Mouse (Mus musculus) urinary bladder, postnatal 14 days (tissue): ENCODE data around the gene Zfpm1.

ENCODE experiments used
- DNase-seq: peaks from one replicate; pipeline ENCODE4 v3.0.0; 2021; ENCODE audit warnings: low spot score

The Zfpm1 gene

GRCm38 (mm10) chr8:122326114-122326542 is 44.2 kb downstream of the Zfpm1 start:
- DNase-seq, result no peak

GRCm38 (mm10) chr8:122329072-122329471 is 47.1 kb downstream of the Zfpm1 start:
- no peak for DNase-seq

DNA sequence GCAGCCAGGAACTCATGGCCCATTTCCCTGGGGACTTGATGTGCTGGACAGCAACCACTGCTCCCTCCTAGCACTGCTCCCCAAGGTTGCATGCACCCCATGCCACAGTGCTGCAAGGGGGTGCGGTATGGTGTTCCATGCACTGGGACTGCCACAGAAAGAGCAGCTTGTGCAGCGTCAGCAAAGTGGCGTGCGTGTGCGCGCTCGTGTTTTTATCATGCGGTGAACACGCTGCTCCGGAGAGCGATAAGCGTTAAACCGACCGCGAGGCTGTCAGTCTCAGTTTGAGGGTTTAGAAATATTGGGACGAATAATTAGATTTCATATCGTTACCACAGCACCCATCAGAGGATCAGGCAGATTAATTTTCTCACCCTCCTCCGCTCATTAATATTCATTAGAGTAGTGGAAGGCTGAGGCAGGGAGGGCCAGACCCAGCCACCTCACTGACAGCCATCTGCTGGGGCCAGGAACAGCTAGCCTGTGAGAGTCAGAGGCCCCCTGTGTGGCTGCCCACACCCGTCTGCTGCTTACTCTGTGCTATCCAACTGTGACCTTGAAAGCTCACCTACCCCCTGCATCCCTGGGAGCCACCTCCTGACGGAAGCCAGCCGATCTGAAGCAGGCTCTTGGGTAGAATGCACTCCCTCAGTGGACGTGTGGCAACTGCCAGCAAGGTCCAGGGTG is 47.8 kb downstream of the Zfpm1 start:
- no peak for DNase-seq

DNA sequence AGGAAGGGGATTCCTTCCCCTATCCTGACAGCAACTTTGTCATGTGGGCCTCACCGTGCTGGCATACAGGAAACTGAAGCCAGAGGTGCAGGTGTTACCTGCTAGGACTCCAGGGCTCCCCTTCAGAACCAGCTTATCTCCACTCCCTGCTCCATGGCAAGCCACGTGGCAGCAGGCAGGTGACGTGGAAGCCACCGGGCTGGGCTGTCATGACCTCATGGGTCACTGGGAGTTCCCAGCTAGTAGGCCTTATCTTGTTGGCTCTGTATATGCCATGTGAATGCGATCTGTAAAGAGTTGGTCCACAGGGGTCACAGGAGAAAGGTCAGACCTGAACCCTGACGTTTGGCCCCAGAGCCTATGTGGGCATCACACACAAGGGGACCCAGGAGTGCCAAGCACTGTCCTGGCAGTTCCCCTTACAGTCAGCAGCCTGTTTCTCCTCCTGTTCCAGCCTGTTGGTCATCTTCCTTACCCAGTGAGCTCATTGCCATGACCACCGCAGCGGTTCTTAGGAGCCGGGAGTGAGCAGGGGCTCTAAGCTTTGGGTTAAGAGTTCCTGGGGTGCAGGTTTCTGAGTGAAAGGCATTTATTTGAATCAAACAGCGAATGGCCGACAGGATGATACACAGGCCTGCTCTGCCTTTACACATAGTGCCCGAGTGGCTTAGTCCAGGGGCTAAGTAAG is 48.6 kb downstream of the Zfpm1 start:
- no peak for DNase-seq

- DNase-seq, result peak; percentile 38
These were observed 49.2 kb downstream of the Zfpm1 start for GRCm38 (mm10) chr8:122331134-122331523.

- peak; percentile 81 for DNase-seq
These were observed 51.0 kb downstream of the Zfpm1 start for GRCm38 (mm10) chr8:122332753-122333506.

- no peak for DNase-seq
These were observed 51.6 kb downstream of the Zfpm1 start for GRCm38 (mm10) chr8:122333531-122333930.

GRCm38 (mm10) chr8:122334791-122335490 is 53.0 kb downstream of the Zfpm1 start:
- DNase-seq, result no peak

DNA sequence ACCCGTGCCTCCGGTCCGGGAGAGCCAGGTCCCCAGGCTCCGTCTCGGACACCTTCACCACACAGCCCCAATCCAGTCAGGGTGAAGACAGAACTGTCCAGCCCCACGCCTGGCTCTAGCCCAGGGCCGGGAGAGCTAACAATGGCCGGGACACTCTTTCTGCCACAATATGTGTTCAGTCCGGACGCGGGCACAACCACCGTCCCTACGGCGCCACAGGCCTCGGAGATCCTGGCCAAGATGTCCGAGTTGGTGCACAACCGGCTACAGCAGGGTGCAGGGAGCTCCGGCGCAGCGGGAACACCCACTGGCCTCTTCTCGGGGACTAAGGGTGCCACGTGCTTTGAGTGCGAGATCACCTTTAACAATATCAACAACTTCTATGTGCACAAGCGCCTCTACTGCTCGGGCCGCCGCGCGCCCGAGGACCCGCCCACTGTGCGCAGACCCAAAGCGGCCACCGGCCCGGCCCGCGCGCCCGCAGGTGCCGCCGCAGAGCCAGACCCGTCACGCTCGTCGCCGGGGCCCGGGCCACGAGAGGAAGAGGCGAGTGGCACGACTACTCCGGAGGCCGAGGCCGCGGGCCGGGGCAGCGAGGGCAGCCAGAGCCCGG is 53.8 kb downstream of the Zfpm1 start:
- DNase-seq, result no peak

DNA sequence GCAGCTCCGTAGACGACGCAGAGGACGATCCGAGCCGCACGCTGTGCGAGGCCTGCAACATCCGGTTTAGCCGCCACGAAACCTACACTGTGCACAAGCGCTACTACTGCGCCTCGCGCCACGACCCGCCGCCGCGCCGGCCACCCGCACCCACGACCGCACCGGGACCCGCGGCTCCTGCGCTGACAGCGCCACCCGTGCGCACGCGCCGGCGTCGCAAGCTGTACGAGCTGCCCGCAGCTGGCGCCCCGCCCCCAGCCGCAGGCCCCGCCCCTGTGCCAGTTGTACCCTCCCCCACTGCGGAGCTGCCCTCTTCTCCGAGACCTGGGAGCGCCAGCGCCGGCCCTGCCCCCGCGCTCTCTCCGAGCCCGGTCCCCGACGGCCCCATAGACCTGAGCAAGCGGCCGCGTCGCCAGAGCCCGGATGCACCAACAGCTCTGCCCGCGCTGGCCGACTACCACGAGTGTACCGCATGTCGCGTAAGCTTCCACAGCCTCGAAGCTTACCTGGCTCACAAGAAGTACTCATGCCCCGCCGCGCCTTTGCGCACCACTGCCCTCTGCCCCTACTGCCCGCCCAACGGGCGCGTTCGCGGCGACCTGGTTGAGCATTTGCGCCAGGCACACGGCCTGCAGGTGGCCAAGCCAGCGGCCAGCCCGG is 54.4 kb downstream of the Zfpm1 start:
- DNase-seq, result peak; percentile 39

DNA sequence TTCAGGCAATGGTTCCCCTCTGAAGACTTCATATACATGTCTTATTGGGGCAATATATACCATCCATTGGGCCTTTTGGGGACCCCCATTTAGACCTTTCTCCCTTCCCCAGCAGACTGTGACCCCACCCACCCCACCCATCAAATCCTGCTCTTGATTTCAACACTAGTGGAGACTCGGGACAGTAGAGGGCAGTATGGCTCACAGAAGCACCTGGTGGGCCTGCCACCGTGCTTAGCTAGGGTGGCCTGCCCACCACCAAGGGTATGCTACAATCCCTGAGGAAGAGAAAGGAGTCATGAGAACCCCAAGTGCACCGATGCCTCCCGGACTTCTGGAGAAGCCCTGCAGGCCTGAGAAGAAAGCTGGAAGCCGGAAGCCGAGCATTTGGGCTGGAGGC is 56.9 kb downstream of the Zfpm1 start:
- DNase-seq, result no peak

- DNase-seq, result no peak
These were observed 58.8 kb downstream of the Zfpm1 start for GRCm38 (mm10) chr8:122340761-122341160.

GRCm38 (mm10) chr8:122341790-122342189 is 59.8 kb downstream of the Zfpm1 start:
- no peak for DNase-seq

DNA sequence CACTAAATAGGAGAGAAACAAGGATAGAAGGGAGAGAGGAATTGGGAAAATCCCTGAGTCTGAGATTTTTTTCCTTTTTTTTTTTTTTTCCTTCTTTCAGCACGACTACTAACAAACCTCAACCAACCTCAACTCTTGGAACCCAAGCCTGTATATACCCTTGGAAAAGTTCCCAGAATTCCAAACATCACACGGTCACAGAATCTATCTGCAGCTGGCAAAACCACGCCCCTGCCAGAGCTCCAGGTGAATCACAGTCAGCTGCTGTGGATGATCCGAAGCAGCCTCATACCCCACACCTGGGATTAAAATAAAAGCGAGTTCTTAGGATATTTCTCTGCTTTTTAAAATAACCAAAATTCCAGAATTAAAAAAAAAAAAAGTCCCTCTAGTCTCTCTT is 60.4 kb downstream of the Zfpm1 start:
- DNase-seq, result no peak

DNA sequence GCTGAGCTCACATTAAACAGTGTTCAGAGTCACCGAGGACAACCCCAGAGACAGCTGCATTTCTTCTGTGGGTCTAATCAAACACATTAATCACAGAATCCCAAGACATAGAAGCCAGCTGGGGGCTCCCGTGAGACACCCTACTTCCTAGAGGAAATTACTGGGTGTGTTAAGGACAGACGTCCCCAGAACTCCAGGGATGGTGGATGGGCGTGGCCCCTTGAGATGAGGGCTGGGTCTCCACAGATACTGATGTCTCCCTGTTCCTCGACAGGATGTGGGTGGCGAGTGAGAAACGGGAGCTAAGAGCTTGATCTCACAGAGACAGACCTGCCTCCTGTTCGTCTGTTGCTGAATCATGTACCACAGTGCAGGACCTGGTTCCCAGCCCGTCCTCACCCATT is 60.9 kb downstream of the Zfpm1 start:
- DNase-seq, result no peak

- no peak for DNase-seq
These were observed 61.4 kb downstream of the Zfpm1 start for GRCm38 (mm10) chr8:122343341-122343740.

DNA sequence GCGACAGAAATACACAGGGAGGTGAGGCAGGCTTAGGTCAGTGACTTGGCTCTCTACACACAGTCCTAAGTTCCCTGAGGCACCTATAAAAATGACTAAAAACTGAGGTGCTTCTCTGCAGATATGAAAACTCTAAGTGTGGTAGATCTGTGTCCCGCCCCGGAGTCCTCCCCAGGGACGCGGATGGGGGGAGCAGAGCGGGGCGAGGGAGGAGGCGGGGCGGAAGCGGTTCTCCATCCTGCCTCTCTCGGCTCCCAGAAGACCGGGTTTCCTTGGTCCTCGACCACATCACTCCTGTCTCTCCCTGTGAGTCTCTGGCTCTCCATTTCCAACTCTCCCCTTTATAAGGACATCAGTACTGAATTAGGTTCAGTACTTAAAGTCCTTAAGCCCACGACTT is 61.8 kb downstream of the Zfpm1 start:
- peak; percentile 43 for DNase-seq

DNA sequence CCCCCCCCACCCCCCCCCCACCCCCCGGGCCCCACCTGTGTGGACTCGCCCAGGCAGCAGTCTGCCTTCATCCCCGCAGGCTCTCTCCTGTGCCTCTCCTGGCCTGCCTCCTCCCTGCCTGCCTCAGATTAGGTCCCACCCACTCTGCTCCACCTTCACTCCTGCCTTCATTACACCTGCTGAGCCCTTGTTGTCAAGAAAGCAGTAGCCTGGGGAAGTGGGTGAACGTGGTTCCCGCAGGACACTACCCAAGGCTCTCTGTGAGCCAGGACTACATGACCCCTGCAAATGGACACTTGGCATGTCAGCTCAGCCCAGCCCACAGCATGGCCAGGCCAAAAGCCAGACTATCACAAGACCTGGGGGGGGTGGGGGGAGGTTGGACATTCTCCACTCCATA is 62.3 kb downstream of the Zfpm1 start:
- DNase-seq, result no peak

GRCm38 (mm10) chr8:122345181-122346095 is 63.5 kb downstream of the Zfpm1 start:
- no peak for DNase-seq

DNA sequence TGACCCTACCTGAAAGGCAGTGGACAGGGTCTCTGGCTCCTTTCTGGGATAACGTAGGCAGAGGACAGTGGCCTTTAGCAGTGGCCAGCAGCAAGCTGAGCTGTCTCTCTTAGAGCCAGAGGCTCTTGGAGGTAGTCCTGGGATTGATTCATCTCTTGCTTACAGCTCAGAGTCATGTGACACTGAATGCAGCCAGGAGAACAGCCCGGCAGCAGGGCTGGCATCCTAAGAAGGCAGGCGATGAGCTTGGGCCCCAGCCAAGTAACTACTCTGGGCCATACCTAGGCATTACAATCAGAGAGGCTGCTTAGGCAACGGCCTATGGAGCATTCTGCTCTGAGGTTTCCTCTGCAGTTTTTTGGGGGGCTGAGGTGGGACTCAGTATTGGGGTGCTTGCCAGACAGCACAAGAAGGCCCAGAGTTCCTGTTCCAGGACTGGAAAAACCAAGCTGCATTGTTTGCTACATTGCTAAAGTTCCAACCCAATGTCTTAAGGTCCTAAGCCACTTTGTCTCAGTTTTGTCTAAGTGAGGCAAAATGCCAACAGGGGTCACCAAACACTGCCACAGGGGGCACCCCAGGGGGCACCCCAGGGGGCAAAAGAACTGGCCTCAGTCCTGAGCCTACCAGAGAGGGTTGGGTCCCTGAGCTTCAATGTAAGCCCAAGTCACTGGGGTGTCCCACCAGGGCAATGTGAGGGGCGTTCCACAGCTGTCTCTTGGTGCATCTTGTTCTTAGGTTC is 66.0 kb downstream of the Zfpm1 start:
- DNase-seq, result peak; percentile 56
